Mouse (Mus musculus): ENCODE measurements around the gene Carmil1.

- TF ChIP-seq CTCF (IDR thresholded peaks at IDR 0.05; ENCODE audit: low read depth) = no peak
- TF ChIP-seq EP300 (IDR thresholded peaks at IDR 0.05; ENCODE audit: low read depth) = no peak
Observed at GRCm38 (mm10) chr13:24082153-24082552, 198.4 kb downstream of the Carmil1 start.

Data from liver, postnatal 0 days (tissue).